Mouse (Mus musculus): ENCODE data around the gene Csl.

The Csl gene

GRCm38 (mm10) chr10:99759558-99759957 is at the start of gene Csl:
TSS of gene Csl (minus strand) at chr10:99759658.
- in situ Hi-C loops (cut with MseI, MboI): no loop called here

GRCm38 (mm10) chr10:99789418-99789817 is 30.0 kb upstream of the Csl start:
- in situ Hi-C loops (cut with MseI, MboI): no loop called here

GRCm38 (mm10) chr10:99774228-99775120 is 15.0 kb upstream of the Csl start:
- in situ Hi-C loops (cut with MseI, MboI): no loop called here

GRCm38 (mm10) chr10:99750146-99750545 is 9.3 kb downstream of the Csl start:
- in situ Hi-C loops (cut with MseI, MboI): no loop called here

- in situ Hi-C loops (cut with MseI, MboI): no loop called here
Measured at GRCm38 (mm10) chr10:99748668-99749260, 10.7 kb downstream of the Csl start.

GRCm38 (mm10) chr10:99748009-99748408 is 11.4 kb downstream of the Csl start:
- in situ Hi-C loops (cut with MseI, MboI): no loop called here

- in situ Hi-C loops (cut with MseI, MboI): no loop called here
Measured at GRCm38 (mm10) chr10:99741609-99742280, 17.7 kb downstream of the Csl start.

DNA sequence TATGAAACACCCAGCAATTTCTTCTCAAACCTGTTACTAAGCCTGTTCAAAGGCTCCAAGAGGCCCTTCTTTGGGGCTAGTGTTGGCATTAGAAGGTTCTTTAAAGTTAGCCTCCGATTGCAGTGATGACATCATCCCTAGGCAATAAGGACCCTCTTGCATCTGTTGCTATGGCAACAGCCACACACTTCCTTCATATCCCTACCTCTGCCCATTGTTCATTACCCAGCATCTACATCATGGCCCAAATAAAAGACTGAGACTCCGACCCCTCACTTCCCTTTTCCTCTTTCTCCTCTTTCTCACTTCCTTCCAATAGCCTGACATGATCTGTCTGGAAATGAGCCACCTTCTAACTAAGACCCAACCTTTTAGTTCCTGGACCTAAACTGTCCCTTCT is 46.3 kb downstream of the Csl start:
- in situ Hi-C loops (cut with MseI, MboI): no loop called here

DNA sequence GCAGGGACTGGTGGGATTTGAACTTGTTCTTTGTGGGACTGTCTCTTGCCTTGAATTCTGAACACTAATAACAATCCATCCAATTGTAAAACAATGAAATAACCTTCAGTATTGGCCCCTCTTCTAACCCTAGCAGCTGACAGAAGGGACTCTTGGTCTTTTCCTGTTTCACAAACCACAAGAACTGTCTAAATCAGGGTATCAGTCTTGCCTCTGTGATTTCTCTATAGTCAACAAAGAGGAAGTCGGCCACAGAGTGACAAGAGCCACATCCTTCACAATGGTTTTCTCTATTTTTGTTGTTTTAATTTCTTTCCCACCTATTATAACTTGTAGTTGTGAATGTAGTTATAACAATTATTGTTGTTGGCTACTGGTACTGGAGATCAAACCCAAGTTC is 47.9 kb downstream of the Csl start:
- in situ Hi-C loops (cut with MseI, MboI): no loop called here

Data from mouse trophoblast stem cell (cell line).